Mouse (Mus musculus) CH12.LX (cell line): ENCODE data around the gene Klra10.

Source experiments
- CHD2 ChIP-seq: IDR thresholded peaks from 2 replicates; pipeline ENCODE4 v1.6.1; 2011; ENCODE audit warnings: low read length, improper control_type of control experiment
- CTCF ChIP-seq, 2 experiments: IDR thresholded peaks in 1 of 2; conservative IDR thresholded peaks in 1 of 2; 2 replicates each; pipeline ENCODE4 v1.5.1; 2011 to 2012; ENCODE audit warnings: low read depth in 2 of 2, low read length in 2 of 2, improper control_type of control experiment in 1 of 2, inconsistent platforms in 1 of 2, mild to moderate bottlenecking in 1 of 2, moderate library complexity in 1 of 2
- EP300 ChIP-seq: IDR thresholded peaks from 2 replicates; pipeline ENCODE4 v1.6.1; 2011; ENCODE audit warnings: low read length, improper control_type of control experiment
- HCFC1 ChIP-seq: IDR thresholded peaks from 2 replicates; pipeline ENCODE4 v1.6.1; 2012; ENCODE audit warnings: low read depth, mild to moderate bottlenecking, inconsistent platforms, low read length, improper control_type of control experiment
- KAT2A ChIP-seq: IDR thresholded peaks from 2 replicates; pipeline ENCODE4 v1.6.1; 2012; ENCODE audit warnings: low read length, improper control_type of control experiment, inconsistent platforms; ENCODE audit not compliant: insufficient replicate concordance
- MAX ChIP-seq: IDR thresholded peaks from 2 replicates; pipeline ENCODE4 v1.6.1; 2011; ENCODE audit warnings: low read length, improper control_type of control experiment
- NELFE ChIP-seq: IDR thresholded peaks from 2 replicates; pipeline ENCODE4 v1.6.1; 2011; ENCODE audit warnings: low read depth, low read length, improper control_type of control experiment
- POLR2A ChIP-seq: IDR thresholded peaks from 2 replicates; pipeline ENCODE4 v1.6.1; 2011; ENCODE audit warnings: low read depth, mild to moderate bottlenecking, improper control_type of control experiment, low read length
- TBP ChIP-seq: conservative IDR thresholded peaks from 2 replicates; pipeline ENCODE4 v1.6.1; 2011; ENCODE audit warnings: low read depth, low read length, improper control_type of control experiment
- UBTF ChIP-seq: IDR thresholded peaks from 2 replicates; pipeline ENCODE4 v1.6.1; 2012; ENCODE audit warnings: low read depth, mild to moderate bottlenecking, inconsistent platforms, low read length, improper control_type of control experiment, moderate library complexity
- USF1 ChIP-seq: IDR thresholded peaks from 2 replicates; pipeline ENCODE4 v1.6.1; 2014; ENCODE audit warnings: low read depth, mild to moderate bottlenecking, inconsistent platforms, low read length, improper control_type of control experiment

DNA sequence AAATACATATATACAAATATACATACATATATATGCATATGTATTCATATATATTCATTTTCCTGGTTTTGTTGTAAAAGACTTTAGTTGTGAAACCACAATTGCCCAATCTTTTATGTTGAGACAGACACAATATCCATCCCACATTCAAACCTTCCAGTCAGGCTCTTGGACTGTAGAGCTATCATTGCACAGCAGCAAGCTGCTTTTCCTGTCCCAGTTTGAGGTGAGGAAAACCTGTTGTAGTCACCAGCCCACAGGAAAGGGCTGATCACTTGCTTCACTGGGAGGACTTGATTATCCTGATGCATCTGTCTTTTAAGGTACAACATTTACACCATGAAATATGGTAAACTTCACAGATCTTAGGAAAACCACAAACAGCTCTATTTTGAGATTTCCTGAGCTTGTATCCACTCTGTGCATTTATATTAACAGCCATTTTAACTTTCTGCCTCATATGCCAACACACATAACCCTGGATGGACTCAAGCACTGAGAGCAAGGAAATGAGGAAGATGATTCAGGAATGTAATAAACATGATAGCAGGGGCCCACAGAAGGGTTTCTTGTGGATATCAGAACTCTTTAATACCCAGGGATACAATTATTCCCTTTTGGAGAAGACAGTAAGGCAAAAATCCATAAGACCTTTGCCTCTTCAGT, 6.4 kb upstream of the Klra10 start:
- TF ChIP-seq CHD2 = no peak
- no peak for TF ChIP-seq HCFC1
- no peak for TF ChIP-seq CTCF (conservative IDR thresholded peaks at IDR 0.05 in 1 of 2, IDR thresholded peaks at IDR 0.05 in 1 of 2; ENCODE audit: low read depth in 2 of 2, low read length in 2 of 2)
- TF ChIP-seq POLR2A = no peak
- TF ChIP-seq TBP = no peak
- no peak for TF ChIP-seq MAX
- TF ChIP-seq UBTF = no peak
- TF ChIP-seq NELFE = no peak
- TF ChIP-seq KAT2A = no peak
- TF ChIP-seq USF1 = no peak
- TF ChIP-seq EP300 = no peak
